ENCODE assay signal across 17 mouse cellular contexts in genomic region chr2:102982822-102983221, GRCm38 (mm10).
"Had no signal": no experiment of that assay in that cellular context is flagged by ENCODE, and none has a peak within 500 bp of the region (broad histone marks: within the 10 kb centered on the region; RNA-seq: fewer than 3 reads in every experiment).

No protein-coding gene starts in this region.

- H3K9ac ChIP-seq: intestine, embryonic 15.5 days; kidney, embryonic 15.5 days; liver, embryonic 15.5 days; lung, embryonic 14.5 days; neural tube, embryonic 13.5 days; stomach, embryonic 15.5 days had no signal

- H3K9me3 ChIP-seq: intestine, embryonic 15.5 days; kidney, embryonic 15.5 days; limb, embryonic 10.5 days; liver, embryonic 15.5 days; neural tube, embryonic 13.5 days; stomach, embryonic 15.5 days had no signal

- DNase-seq: lung, embryonic 14.5 days; retina, postnatal 1 day; right cerebral cortex, postnatal 4 days; thymus, adult 2 months; thymus, postnatal 25 days had no signal

- H3K4me3 ChIP-seq: intestine, embryonic 15.5 days; kidney, embryonic 15.5 days; left cerebral cortex, adult 2 months; limb, embryonic 10.5 days; liver, embryonic 15.5 days; megakaryocyte, embryonic 14.5 days; neural tube, embryonic 13.5 days; stomach, embryonic 15.5 days had no signal

- ATAC-seq: intestine, embryonic 15.5 days; midbrain, embryonic 16.5 days had no signal

- H3K4me1 ChIP-seq: intestine, embryonic 15.5 days; kidney, embryonic 15.5 days; limb, embryonic 10.5 days; neural tube, embryonic 13.5 days; stomach, embryonic 15.5 days had no signal

- H3K36me3 ChIP-seq: intestine, embryonic 15.5 days; kidney, embryonic 15.5 days; limb, embryonic 10.5 days; liver, embryonic 15.5 days; neural tube, embryonic 13.5 days; stomach, embryonic 15.5 days had no signal

- H3K4me2 ChIP-seq: intestine, embryonic 15.5 days; kidney, embryonic 15.5 days; liver, embryonic 11.5 days; liver, embryonic 15.5 days; lung, embryonic 14.5 days; midbrain, embryonic 11.5 days; neural tube, embryonic 13.5 days; stomach, embryonic 15.5 days had no signal

- H3K27me3 ChIP-seq: intestine, embryonic 15.5 days; kidney, embryonic 15.5 days; liver, embryonic 15.5 days; neural tube, embryonic 13.5 days; stomach, embryonic 15.5 days had no signal

- H3K27ac ChIP-seq: intestine, embryonic 15.5 days; kidney, embryonic 15.5 days; left cerebral cortex, adult 2 months; limb, embryonic 10.5 days; liver, embryonic 15.5 days; macrophage; neural tube, embryonic 13.5 days; stomach, embryonic 15.5 days had no signal
